Mouse (Mus musculus) forebrain, embryonic 12.5 days (tissue): ENCODE measurements around the gene Synj2. TPM values are rescaled to one million over a fixed set of nuclear protein-coding genes. Genes with fewer than 3 reads are reported as not detected.

Experiments used
- ATAC-seq: fragments of 200-750 bp; cut with Nextera tagmentation; 2 replicates; pipeline ENCODE4 v1.8.0; 2017; ENCODE audit warnings: moderate TSS enrichment; ENCODE audit not compliant: low FRiP score
- H3K27ac ChIP-seq: fragments of 300-500 bp; sonication (generic); 2 replicates; pipeline ENCODE4 v1.5.1; 2016; ENCODE audit warnings: mild to moderate bottlenecking
- H3K27me3 ChIP-seq: fragments of 300-500 bp; sonication (generic); 2 replicates; pipeline ENCODE4 v1.6.1; 2016; ENCODE audit warnings: mild to moderate bottlenecking
- H3K36me3 ChIP-seq: fragments of 300-500 bp; sonication (generic); replicated peaks from 2 replicates; pipeline ENCODE4 v1.6.1; 2016; ENCODE audit warnings: mild to moderate bottlenecking
- H3K4me1 ChIP-seq: fragments of 300-500 bp; sonication (generic); 2 replicates; pipeline ENCODE4 v1.6.1; 2016
- H3K4me2 ChIP-seq: fragments of 300-500 bp; sonication (generic); 2 replicates; pipeline ENCODE4 v1.6.1; 2016; ENCODE audit warnings: mild to moderate bottlenecking, moderate library complexity
- H3K4me3 ChIP-seq: fragments of 300-500 bp; sonication (generic); replicated peaks from 2 replicates; pipeline ENCODE4 v1.5.1; 2016; ENCODE audit warnings: mild to moderate bottlenecking
- H3K9ac ChIP-seq: fragments of 300-500 bp; sonication (generic); 2 replicates; pipeline ENCODE4 v1.6.1; 2016; ENCODE audit warnings: mild to moderate bottlenecking
- H3K9me3 ChIP-seq: fragments of 300-500 bp; sonication (generic); 2 replicates; pipeline ENCODE4 v1.6.1; 2016
- WGBS: fragments of 180-500 bp; shearing (Covaris S2); methylation state at CpG from one replicate; pipeline ENCODE4 v1.1.7; 2016; 5-methylcytosine and 5-hydroxymethylcytosine counted together
- polyA plus RNA-seq: library from polyadenylated mRNA; unstranded; fragments of >200 nt; fragmentation: Nextera tagmentation; extraction: Ambion mirVana; gene quantifications from 2 replicates; pipeline ENCODE4 v1.2.1, GENCODE M21; 2016

The Synj2 gene
- polyA plus RNA-seq, 1 experiment from 2014 or later: 1.1 TPM

- Histone ChIP-seq H3K27ac (no peak overlapping the region), H3K4me3 (no peak overlapping the region), H3K4me1 (peaks cover 24% of the 10 kb centered on the region), H3K9ac (no peak overlapping the region), H3K4me2 (no peak overlapping the region), H3K36me3 (no peaks in the 10 kb centered on the region), H3K27me3 (peaks cover 67% of the 10 kb centered on the region), H3K9me3 (no peaks in the 10 kb centered on the region)
- WGBS: 61% methylated on average over 12 of the region's 12 CpGs
- no peak for ATAC-seq
Observed at GRCm38 (mm10) chr17:5939871-5940270, 1.2 kb upstream of the Synj2 start.

DNA sequence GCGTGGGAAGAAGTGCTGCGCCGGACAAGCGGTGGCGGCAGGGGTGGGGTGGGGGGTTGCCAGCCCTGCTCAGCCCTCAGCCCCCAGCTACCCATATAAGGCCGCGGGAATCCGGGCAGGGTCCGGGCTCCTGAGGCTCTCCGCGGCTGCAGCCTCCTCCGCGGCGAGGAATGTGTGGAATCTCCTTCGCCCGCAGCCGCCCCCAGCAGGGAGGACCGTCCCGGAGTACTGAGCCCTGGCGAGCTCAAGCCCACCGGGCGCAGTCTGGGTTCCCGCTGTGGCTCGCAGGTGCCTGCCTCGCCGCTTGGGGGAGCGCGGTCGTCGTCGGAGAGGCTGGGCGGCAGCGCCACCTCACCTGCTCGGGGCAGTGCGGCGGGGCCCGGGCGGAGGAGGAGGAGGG, 288 bp upstream of the Synj2 start:
- peaks cover 59% of the 10 kb centered on the region for H3K27me3 ChIP-seq
- H3K4me1 ChIP-seq: peaks cover 15% of the 10 kb centered on the region
- H3K27ac ChIP-seq: no peak overlapping the region
- no peaks in the 10 kb centered on the region for H3K36me3 ChIP-seq
- peak overlapping the region; percentile 56 for H3K4me3 ChIP-seq
- H3K9ac ChIP-seq: peak overlapping the region; percentile 5
- H3K4me2 ChIP-seq: peak overlapping the region; percentile 86
- no peaks in the 10 kb centered on the region for H3K9me3 ChIP-seq
- peak; percentile 88 for ATAC-seq
- under 1% methylated on average over 26 of the region's 38 CpGs for WGBS

DNA sequence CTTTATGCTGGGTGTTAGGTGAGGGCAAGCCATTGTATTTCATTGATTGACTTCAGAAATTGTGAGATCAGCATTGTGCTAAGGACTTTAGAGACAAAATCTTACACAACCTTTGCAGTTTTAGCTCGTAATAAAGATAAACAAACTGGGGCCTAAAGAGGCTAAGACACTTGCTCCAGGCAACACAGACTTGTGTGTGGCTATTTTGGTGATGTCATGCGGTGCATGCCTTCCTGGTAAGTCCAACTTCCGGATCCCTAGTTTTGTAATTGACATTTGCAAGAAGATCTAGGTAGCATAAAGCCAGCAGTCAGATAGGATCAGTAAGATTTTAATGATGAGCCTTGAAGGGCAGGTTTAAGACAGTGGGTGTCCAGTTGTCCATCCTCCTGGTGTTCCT, 1.1 kb downstream of the Synj2 start:
- Histone ChIP-seq H3K4me1 (peaks cover 9% of the 10 kb centered on the region; the same call in 1 of the 2 replicates), H3K9ac (no peak overlapping the region), H3K9me3 (no peaks in the 10 kb centered on the region), H3K27me3 (peaks cover 54% of the 10 kb centered on the region), H3K4me2 (peak overlapping the region; percentile 86; the same call in 1 of the 2 replicates), H3K27ac (no peak overlapping the region), H3K4me3 (no peak overlapping the region), H3K36me3 (no peaks in the 10 kb centered on the region)
- no peak for ATAC-seq
- WGBS: 85% methylated on average over 3 of the region's 3 CpGs

DNA sequence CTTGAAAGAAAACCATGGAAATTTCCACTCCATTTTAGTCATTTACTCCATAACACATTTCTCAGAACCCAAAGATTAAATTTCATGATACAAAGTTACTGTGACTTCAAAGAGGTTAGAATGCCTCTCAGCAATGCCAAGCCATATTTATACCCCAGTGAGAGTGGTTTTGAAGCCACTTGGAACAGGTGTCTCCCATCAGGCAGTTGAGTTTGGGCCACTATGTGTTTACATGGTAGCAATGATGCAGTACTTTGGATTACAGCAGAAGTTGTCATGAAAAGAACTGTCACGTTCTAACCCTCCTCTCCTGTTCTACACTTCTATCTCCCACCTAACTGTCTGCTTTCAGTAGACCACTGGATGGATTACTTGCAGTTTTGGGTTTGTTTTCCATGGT, 2.0 kb downstream of the Synj2 start:
- Histone ChIP-seq H3K9ac (no peak overlapping the region), H3K4me1 (peaks cover 9% of the 10 kb centered on the region; the same call in 1 of the 2 replicates), H3K36me3 (no peaks in the 10 kb centered on the region), H3K27ac (no peak overlapping the region), H3K4me2 (no peak overlapping the region), H3K4me3 (no peak overlapping the region), H3K9me3 (no peaks in the 10 kb centered on the region), H3K27me3 (peaks cover 45% of the 10 kb centered on the region)
- ATAC-seq: no peak
- WGBS: 87% methylated on average over 1 of the region's 1 CpGs

DNA sequence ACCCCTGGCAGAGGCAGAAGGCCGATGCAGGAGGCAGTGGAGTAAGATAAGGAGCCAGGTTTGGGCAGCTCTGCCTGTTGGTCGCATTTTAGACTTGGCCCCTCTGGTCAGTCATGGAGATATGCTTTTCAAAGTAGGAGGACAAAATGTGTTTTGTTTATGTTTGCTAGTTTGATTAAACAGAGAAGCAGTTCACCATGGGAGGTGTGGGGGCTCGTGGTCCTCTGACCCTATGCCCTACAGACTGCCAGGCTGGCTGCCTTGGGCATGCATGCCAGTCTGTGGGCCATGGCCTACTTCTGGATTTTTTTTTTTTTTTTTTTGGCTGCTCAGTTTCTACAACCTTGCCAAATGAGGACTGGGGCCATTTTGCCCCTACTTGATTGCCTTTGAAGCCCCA, 6.0 kb downstream of the Synj2 start:
- Histone ChIP-seq H3K4me2 (no peak overlapping the region), H3K4me1 (no peaks in the 10 kb centered on the region), H3K27me3 (peaks cover 12% of the 10 kb centered on the region), H3K36me3 (no peaks in the 10 kb centered on the region), H3K27ac (no peak overlapping the region), H3K9me3 (no peaks in the 10 kb centered on the region), H3K4me3 (no peak overlapping the region), H3K9ac (no peak overlapping the region)
- ATAC-seq: no peak
- 77% methylated on average over 3 of the region's 3 CpGs for WGBS

DNA sequence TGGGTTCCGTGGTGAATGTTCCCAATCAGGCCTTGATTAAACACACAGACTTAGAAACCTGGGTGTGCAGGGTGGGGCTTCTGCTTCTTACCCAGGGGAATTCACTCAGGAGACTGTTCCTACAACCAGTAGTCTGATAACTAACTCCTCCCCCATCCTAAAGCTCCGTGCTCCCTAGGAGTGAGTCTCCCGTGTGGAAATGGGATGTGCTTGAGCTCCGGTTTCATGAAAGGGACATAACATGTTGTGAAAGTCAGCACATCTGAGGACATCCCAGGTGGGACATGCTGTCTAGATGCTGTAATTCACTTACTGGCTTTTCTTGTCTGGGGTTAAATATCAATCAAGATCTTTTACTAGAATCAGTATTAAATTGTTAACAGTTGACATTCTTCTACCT, 11.4 kb downstream of the Synj2 start:
- WGBS: 87% methylated on average over 4 of the region's 4 CpGs
- H3K4me2 ChIP-seq: no peak overlapping the region
- no peaks in the 10 kb centered on the region for H3K36me3 ChIP-seq
- no peaks in the 10 kb centered on the region for H3K9me3 ChIP-seq
- H3K27ac ChIP-seq: no peak overlapping the region
- H3K27me3 ChIP-seq: no peaks in the 10 kb centered on the region
- H3K4me1 ChIP-seq: no peaks in the 10 kb centered on the region
- H3K4me3 ChIP-seq: no peak overlapping the region
- no peak overlapping the region for H3K9ac ChIP-seq
- no peak for ATAC-seq

DNA sequence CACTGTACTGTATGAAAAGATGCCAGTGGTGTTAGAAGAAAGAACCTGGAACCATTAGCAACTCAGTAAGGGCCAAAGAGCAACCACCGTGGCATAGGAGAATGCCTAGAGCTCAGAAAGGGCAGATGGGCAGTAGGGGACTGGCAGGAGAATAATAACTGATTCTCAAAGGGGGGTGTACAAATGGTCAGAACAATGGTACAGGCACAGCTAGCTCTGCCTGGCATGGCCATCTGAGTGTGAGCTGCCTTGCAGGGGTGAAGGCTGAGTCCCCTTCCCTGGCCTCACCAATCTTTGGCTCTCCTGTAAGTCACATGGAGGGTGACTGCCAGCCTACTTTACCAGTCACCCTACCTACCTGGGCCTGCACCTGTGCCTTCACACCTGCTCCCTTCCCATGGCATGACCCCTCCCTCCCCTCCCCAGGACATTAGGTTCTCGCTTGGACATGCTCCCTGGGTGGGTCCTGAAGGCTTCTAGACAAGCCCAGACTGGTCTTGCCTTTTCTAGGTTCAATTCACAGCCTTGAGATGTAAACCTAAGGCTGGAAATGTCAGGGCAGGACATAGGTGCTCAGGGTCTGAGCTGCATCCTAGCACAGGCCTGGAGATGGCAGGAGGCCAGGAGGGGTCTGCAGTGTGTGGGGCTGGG, 15.4 kb downstream of the Synj2 start:
- Histone ChIP-seq H3K36me3 (no peaks in the 10 kb centered on the region), H3K4me2 (no peak overlapping the region), H3K9me3 (no peaks in the 10 kb centered on the region), H3K4me3 (no peak overlapping the region), H3K9ac (no peak overlapping the region), H3K27ac (no peak overlapping the region), H3K27me3 (no peaks in the 10 kb centered on the region), H3K4me1 (no peaks in the 10 kb centered on the region)
- 85% methylated on average over 2 of the region's 2 CpGs for WGBS
- no peak for ATAC-seq

- no peak overlapping the region for H3K9ac ChIP-seq
- no peak overlapping the region for H3K4me3 ChIP-seq
- no peak overlapping the region for H3K4me2 ChIP-seq
- no peak for ATAC-seq
- no peaks in the 10 kb centered on the region for H3K36me3 ChIP-seq
- no peaks in the 10 kb centered on the region for H3K9me3 ChIP-seq
- H3K27me3 ChIP-seq: no peaks in the 10 kb centered on the region
- H3K4me1 ChIP-seq: no peaks in the 10 kb centered on the region
- no peak overlapping the region for H3K27ac ChIP-seq
- 80% methylated on average over 3 of the region's 3 CpGs for WGBS
Observed at GRCm38 (mm10) chr17:5957097-5957496, 16.0 kb downstream of the Synj2 start.

DNA sequence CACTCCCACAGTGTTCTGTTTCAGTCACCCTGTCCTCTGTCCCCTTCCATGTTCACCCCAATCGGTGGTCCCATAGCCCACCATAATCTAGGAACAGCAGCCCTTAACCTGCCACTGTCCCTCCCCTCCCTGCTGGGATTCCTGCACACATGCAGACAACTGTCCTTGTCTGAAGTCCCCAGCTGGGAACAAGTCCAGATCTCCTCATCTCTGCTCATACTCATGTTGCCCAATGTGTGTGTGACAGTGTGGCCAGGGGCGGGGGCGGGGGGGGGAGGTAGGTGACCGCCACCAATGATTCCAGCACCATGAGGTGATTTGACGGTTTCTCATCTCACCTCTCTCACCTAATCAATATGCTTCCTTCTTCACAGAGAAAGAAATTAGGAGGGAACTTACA, 17.1 kb downstream of the Synj2 start:
- Histone ChIP-seq H3K9ac (no peak overlapping the region), H3K27me3 (no peaks in the 10 kb centered on the region), H3K36me3 (no peaks in the 10 kb centered on the region), H3K4me2 (no peak overlapping the region), H3K9me3 (no peaks in the 10 kb centered on the region), H3K4me1 (no peaks in the 10 kb centered on the region), H3K4me3 (no peak overlapping the region), H3K27ac (no peak overlapping the region)
- WGBS: 87% methylated on average over 5 of the region's 5 CpGs
- no peak for ATAC-seq

DNA sequence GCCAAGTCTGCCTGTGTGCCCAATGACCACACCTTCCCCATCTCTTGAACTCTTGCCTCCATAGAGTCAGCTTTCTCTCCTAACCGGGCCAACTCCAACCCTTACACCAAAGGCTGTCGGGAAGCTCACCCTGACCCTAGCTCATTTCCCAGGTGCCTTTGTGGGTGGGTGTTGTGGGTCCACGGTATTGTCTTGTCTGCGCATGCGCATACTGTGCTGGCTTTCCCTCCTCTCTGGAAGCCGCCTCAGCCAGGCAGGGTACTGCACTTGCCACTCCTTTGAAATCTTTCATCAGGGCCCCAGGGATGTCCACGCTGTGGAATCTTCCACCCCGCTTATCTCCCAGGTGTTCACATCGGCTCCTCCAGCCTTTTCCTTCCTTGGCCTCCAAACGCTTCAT, 17.6 kb downstream of the Synj2 start:
- no peak overlapping the region for H3K27ac ChIP-seq
- H3K27me3 ChIP-seq: no peaks in the 10 kb centered on the region
- 80% methylated on average over 10 of the region's 10 CpGs for WGBS
- no peaks in the 10 kb centered on the region for H3K9me3 ChIP-seq
- no peak overlapping the region for H3K4me3 ChIP-seq
- H3K4me1 ChIP-seq: no peaks in the 10 kb centered on the region
- H3K9ac ChIP-seq: no peak overlapping the region
- H3K36me3 ChIP-seq: no peaks in the 10 kb centered on the region
- H3K4me2 ChIP-seq: no peak overlapping the region
- no peak for ATAC-seq

GRCm38 (mm10) chr17:5959096-5959495, 18.0 kb downstream of the Synj2 start:
- no peak overlapping the region for H3K27ac ChIP-seq

GRCm38 (mm10) chr17:5959802-5960201, 18.7 kb downstream of the Synj2 start:
- no peaks in the 10 kb centered on the region for H3K9me3 ChIP-seq
- no peak overlapping the region for H3K4me3 ChIP-seq
- H3K27ac ChIP-seq: no peak overlapping the region
- 80% methylated on average over 9 of the region's 9 CpGs for WGBS
- no peaks in the 10 kb centered on the region for H3K27me3 ChIP-seq
- no peaks in the 10 kb centered on the region for H3K4me1 ChIP-seq
- ATAC-seq: no peak
- no peaks in the 10 kb centered on the region for H3K36me3 ChIP-seq
- H3K4me2 ChIP-seq: no peak overlapping the region
- no peak overlapping the region for H3K9ac ChIP-seq

More at GRCm38 (mm10) chr17:5959096-5959495, 18.0 kb downstream of the Synj2 start:
- Histone ChIP-seq H3K36me3 (no peaks in the 10 kb centered on the region), H3K9ac (no peak overlapping the region), H3K9me3 (no peaks in the 10 kb centered on the region), H3K4me1 (no peaks in the 10 kb centered on the region), H3K4me3 (no peak overlapping the region), H3K27me3 (no peaks in the 10 kb centered on the region), H3K4me2 (no peak overlapping the region)
- WGBS: 76% methylated on average over 7 of the region's 7 CpGs
- ATAC-seq: no peak

GRCm38 (mm10) chr17:5963766-5964165, 22.7 kb downstream of the Synj2 start:
- Histone ChIP-seq H3K27me3 (no peaks in the 10 kb centered on the region), H3K27ac (no peak overlapping the region), H3K9me3 (no peaks in the 10 kb centered on the region), H3K4me3 (no peak overlapping the region), H3K4me1 (no peaks in the 10 kb centered on the region), H3K4me2 (no peak overlapping the region), H3K36me3 (no peaks in the 10 kb centered on the region), H3K9ac (no peak overlapping the region)
- WGBS: 94% methylated on average over 8 of the region's 8 CpGs
- no peak for ATAC-seq
